Mouse (Mus musculus) ovary, postnatal 14 days (tissue): ENCODE results near the gene Cobl.
A peak's percentile ranks its signal among the peaks of the same experiment; 100 is the strongest.

Experiments used
- DNase-seq: peaks from one replicate; pipeline ENCODE4 v3.0.0; 2022; ENCODE audit warnings: low spot score

Cobl gene

DNA sequence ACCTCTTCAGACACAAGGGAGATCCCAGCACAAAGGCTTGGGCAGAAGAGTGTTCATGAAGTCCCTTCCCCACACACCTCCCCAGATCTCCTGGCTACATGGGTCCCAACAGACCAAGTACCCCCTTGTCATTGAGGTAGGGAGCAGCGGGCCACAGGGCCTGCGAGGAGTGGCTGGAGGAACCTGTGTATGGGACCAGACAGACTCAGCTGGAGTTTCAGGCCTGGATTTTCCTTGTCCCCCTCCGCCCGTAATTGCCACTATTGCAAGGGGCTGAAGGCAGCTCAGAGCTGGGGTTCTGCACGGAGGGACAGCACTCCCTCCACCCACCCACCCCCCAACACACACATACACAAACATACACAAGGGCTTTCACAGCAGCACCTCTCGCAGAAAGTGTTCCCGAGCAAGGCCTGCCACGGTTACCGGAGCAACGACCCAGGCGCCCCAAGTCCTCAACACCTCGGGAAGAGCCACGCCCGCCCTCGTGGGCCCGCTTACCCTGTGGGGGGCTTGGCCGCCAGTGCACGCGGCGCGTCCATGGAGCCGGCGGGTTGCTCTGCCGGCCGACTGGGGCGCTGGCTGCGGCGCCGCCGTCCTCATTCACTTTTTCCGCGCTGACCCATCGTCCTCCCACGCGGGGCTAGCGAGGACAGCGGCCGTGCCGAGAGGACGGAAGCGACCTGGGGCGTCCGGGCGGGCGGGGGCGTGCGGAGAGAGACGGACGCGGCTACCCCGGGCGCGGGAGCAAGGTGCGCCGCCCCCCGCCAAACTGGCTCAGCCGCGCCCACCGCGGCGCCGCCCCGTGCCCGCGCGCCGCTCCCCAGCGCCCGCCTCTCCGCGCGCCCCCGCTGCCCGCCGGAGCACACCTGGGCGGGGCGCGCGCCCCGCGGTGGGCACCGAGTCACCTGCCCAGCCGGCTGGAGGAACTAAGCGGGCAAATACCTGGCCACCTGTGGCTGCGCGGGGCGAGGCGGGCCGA, at the start of gene Cobl:
Cobl (minus strand) TSS at position 780 of the 982 bp plus-strand sequence.
- DNase-seq = peak; percentile 14

- DNase-seq = no peak
Measured at GRCm38 (mm10) chr11:12513796-12514195, 49.0 kb upstream of the Cobl start.

- DNase-seq = no peak
Measured at GRCm38 (mm10) chr11:12506371-12506890, 41.7 kb upstream of the Cobl start.

GRCm38 (mm10) chr11:12503756-12504155, 39.0 kb upstream of the Cobl start:
- no peak for DNase-seq

GRCm38 (mm10) chr11:12501721-12502120, 37.0 kb upstream of the Cobl start:
- DNase-seq = no peak

- no peak for DNase-seq
Measured at GRCm38 (mm10) chr11:12493791-12494190, 29.0 kb upstream of the Cobl start.

DNA sequence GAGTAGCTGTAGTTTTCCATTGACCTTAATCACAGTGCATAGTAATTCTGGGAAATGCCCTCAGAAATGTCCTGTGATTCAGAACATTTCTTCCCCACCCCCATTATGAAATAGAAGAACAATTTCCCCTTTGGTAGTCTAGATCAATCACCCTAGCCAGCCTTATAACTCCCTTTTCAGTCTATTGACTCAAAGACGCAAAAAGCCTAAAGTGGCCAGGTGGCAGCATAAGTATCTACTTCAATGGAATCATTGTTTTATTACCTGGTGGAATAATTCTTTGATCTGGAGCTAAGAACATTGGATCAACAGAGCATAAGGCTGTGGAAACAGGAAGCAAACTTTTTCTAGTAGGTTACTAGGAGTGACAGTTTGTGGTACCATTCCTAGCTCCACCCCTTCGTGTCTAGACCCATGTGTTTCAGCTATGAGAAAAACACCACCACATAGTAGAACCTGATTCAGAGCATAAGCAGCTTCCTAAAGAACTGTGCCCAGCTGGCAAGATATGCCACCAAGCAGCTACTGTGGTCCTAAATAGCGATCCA, 15.2 kb upstream of the Cobl start:
- no peak for DNase-seq

DNA sequence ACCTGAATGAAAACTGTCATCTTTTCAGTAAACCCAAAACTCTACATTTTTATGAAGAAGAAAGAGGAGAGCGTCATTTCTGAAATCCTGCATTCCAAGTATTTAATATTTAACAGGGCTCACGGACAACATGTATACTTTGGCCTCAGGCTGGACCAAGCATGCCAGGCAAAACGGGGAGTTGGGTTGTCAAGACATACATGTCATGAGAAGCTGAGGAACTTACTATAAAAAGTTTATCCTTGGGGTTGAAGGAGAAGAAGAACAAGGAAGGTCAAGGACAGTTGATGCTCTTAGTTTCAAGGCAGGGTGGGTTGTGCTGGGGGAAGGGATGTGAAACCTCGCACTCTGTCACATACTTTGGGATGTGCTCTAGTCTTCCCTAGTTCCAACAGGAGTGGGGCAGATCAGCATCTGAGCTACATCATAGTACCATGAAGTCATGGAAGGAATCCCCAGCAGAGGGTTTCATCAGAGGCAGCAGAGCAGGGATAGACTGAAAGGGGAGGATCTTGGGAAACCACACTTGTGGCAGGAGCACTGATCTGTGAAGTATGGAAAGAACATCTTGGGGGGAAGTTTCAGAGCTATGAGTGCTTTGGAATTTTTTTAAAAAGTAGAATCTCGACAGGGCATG, 9.7 kb upstream of the Cobl start:
- DNase-seq = no peak

DNA sequence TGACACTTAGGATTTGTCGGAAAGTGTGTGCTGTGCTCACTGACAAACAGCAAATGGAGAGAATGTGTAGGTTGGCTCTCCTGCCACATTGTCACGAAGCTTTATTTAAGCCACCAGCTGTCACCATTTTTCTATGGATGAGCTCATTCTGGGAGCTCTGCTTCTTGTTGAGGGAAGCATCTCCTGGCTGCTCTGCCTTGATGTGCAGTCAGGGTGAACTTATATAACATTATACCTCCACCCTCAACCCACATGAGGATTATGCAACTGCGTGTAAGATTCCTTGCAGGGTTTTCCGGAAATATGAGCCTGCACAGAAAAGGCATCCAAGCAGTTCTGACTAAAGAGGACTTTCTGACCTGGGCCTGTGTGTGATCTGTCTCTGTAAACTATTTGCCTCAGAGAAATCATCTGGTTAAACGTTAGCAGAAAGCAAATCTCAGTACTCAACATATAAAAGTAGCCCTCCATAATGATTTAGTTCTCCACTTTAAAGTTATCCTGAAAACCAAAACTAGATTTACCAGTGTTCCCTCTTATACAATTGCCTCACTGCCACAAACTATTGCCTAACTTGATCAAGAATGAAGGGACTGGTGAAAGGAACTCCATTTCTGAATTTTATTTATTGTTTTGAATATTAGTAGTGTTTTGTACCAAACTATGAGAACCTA, 9.0 kb upstream of the Cobl start:
- no peak for DNase-seq

DNA sequence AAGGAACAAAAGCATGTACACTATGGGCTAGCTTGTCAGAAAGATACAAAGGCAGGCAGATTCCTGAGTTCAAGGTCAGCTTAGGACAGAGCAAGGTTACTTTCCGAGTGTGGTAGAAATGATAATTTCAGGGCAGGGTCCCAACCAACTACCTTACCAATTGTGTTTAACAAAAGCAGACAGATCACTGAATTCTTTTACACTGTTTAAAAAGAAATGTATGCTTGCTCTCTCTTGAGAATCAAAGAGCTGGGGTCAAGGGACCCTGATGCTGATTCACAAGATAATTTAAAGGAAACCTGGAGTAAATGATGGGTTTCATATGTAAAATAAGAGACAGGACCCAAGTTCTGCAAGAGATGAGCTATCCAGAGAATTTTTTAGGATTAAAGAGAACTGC, 4.9 kb upstream of the Cobl start:
- no peak for DNase-seq

- no peak for DNase-seq
Measured at GRCm38 (mm10) chr11:12468661-12469060, 3.9 kb upstream of the Cobl start.

GRCm38 (mm10) chr11:12467836-12468235, 3.1 kb upstream of the Cobl start:
- no peak for DNase-seq

- DNase-seq = no peak
Measured at GRCm38 (mm10) chr11:12467217-12467616, 2.5 kb upstream of the Cobl start.

GRCm38 (mm10) chr11:12466606-12467005, 1.8 kb upstream of the Cobl start:
- no peak for DNase-seq

DNA sequence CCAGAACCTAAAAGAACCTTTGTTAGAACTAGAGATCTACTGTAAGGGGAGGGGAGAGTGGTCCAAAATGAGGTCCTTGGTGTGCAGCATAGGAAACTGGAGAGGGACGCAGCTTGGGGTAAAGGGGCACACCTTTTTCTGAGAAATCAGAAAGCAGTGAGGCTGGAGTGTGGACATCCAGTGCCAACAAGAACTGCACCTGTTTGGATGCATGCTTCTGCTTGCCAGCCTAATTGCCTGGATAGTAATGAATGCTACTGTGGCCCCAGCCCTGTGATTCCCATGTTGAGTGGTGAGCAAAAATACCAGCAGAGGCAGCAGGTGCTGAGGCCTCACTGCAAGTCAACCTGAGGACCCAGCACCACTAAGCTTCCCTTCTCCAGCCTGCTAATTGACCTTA, 469 bp upstream of the Cobl start:
- no peak for DNase-seq

DNA sequence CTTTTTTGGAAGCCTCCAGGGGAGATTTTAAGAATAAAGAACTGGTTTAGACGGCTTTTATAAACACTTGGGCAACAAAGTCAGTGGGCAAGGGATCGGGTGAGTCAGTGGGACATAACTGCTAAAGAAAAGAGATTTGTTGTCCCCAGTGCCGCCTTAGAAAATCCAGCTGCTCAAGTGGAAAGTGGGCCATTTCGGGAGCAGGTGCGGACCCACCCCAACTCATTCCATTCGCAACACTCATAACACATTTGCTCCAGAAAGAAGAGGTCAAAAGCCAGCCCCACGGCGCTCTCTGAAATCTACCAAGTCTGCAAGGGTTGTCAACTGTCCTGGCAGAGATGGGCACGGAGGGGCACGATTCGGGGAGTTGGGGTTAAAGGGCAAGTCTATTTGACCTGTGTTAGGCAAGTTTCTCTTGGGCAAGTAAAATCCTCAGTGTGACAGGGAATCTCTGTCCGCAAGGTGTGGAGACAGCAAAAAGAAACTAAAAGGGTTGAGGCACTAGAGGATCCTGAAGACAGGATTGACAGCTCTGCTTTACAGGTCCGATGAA, 1.1 kb downstream of the Cobl start:
- no peak for DNase-seq

GRCm38 (mm10) chr11:12459781-12460581, 4.8 kb downstream of the Cobl start:
- no peak for DNase-seq

DNA sequence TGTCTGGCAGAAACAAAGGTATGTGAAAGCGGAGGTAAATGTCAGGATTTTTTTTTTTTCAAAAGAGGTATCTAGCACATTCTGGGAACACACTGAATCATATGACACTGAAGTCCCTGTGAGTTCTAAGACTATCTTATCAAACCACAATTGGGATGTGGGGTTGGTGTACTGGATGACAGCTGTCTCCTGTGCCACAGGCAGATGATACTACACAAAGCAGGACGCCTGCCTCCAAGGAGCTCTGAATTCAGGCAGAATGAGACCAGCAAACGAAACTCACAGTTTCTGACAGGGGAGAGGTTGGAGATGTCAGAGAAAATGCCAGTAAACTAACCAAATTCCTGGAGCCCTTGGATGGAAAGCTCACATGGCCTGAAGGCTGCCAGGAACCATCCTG, 5.9 kb downstream of the Cobl start:
- no peak for DNase-seq

DNA sequence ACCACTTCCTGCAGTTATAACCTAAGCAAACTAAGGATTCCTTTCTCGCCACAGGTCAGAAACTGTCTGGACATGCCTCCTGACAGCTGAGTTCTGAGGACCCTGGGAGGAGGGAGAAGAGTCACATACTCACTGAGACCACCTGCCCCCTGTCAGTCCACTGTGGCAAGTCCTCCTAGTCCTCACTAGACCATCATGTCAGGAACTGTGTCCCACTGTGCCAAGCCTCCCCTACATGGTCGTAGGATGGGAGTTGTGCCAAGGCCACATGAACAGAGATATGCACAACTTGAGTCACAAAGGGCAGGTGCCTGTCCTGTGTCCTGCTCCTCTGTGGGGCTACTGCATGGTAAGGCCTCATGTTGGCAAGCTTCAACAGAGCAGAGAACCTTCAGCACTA, 6.4 kb downstream of the Cobl start:
- DNase-seq = no peak

- no peak for DNase-seq
Measured at GRCm38 (mm10) chr11:12448101-12448500, 16.7 kb downstream of the Cobl start.

DNA sequence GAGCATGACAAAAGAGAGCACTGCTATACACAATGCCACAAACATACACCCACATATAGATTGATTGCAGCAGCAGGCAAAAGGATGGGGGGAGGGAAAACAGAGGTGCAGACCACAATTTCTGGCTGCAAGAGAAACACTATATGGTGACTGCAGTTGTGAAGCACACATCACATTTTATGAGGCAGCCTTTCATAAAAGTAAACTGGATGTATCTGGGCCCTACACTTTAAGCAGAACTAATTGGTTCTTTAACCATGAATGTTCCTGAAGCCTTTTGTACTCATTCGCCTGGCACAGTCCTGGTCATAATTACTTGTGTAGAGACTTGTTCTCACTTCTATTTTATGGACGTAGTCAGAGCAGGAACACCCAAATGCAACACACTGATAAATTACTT, 19.5 kb downstream of the Cobl start:
- DNase-seq = no peak
